Mouse (Mus musculus) retina, postnatal 1 day (tissue): ENCODE measurements at regions not wholly inside any gene's neighbourhood (a gene's known extent, or its start where the extent isn't known, plus 50 kb on each side); places are given as distances from the start of the nearest gene placed in this dataset.
A peak's percentile ranks its signal among the peaks of the same experiment; 100 is the strongest.

Source experiments
- DNase-seq: peaks from one replicate; pipeline ENCODE4 v3.0.0-alpha.2; 2012

GRCm38 (mm10) chr17:51526881-51527280 is 306.2 kb downstream of the Satb1 start:
- no peak for DNase-seq

DNA sequence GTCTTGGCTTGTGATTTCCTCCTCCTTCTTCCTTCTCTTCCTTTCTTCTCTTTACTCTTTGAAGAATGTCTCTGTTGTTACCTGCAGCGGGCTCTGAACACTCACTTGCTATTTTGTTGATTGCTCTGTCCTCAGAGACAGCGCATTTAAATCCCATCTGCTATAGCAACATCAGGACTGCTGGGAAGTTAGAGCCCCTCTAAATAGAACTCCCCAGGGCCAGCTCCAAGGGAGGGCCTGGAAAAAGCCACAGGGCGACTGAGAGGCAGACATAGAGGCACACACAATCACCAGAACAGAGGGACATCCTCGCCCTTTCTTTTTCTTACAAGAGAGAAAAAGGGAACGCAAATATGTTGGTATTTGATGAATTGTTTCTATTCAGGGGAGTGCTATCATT is 306.6 kb downstream of the Satb1 start:
- DNase-seq = no peak

- DNase-seq = no peak
Measured at GRCm38 (mm10) chr17:51526021-51526420, 307.1 kb downstream of the Satb1 start.

GRCm38 (mm10) chr17:51525219-51525618 is 307.9 kb downstream of the Satb1 start:
- DNase-seq = no peak

- DNase-seq = no peak
Measured at GRCm38 (mm10) chr17:51511917-51512316, 321.2 kb downstream of the Satb1 start.

DNA sequence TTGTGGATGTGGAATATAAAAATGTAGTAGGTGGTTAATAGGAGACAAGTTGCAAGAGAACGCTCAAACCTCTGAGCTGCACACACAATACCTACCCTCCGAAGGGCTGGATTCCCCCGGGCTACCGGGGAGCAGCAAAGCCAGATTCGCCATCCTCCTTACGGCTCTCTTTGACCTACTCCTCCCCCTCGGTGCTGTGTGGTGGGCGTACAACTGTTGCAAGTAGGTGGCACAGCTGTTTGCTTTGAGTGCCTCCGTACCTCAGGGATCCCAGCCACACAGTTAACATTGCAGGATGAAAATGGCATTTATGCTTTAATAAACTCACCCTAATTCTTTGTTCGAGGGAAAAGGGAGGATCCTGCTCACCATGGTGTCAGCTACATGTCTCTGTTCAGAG is 321.6 kb upstream of the Tbc1d5 start:
- no peak for DNase-seq

- no peak for DNase-seq
Measured at GRCm38 (mm10) chr17:51499541-51499940, 320.4 kb upstream of the Tbc1d5 start.

- DNase-seq = no peak
Measured at GRCm38 (mm10) chr17:51495038-51495437, 315.9 kb upstream of the Tbc1d5 start.

- DNase-seq = no peak
Measured at GRCm38 (mm10) chr17:51489386-51489785, 310.2 kb upstream of the Tbc1d5 start.

- DNase-seq = no peak
Measured at GRCm38 (mm10) chr17:51487918-51488445, 308.8 kb upstream of the Tbc1d5 start.

GRCm38 (mm10) chr17:51477810-51478209 is 298.7 kb upstream of the Tbc1d5 start:
- peak; percentile 23 for DNase-seq

GRCm38 (mm10) chr17:51477404-51477803 is 298.3 kb upstream of the Tbc1d5 start:
- DNase-seq = no peak

GRCm38 (mm10) chr17:51462137-51462880 is 283.2 kb upstream of the Tbc1d5 start:
- DNase-seq = no peak

GRCm38 (mm10) chr17:51461248-51461647 is 282.1 kb upstream of the Tbc1d5 start:
- DNase-seq = peak; percentile 28

DNA sequence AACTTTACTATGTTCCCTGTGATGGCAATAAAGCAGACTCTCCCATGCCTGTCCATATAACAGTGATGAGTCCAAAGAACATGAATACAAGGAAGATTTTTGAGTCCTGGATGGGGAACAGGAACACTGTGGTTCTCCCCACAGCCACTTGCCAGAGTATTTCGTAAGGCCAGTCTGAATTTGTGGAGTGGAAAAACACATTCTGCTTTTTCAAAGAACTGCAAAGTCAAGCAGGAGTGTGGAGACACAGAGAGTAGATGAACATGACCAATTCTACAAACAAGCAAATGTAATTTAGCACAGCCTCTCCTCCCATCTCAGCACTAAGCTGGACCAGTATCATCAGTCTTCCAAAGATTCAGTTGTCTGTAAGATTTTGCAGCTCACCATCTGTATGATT is 280.0 kb upstream of the Tbc1d5 start:
- DNase-seq = no peak

- DNase-seq = no peak
Measured at GRCm38 (mm10) chr17:51415746-51416145, 236.6 kb upstream of the Tbc1d5 start.

DNA sequence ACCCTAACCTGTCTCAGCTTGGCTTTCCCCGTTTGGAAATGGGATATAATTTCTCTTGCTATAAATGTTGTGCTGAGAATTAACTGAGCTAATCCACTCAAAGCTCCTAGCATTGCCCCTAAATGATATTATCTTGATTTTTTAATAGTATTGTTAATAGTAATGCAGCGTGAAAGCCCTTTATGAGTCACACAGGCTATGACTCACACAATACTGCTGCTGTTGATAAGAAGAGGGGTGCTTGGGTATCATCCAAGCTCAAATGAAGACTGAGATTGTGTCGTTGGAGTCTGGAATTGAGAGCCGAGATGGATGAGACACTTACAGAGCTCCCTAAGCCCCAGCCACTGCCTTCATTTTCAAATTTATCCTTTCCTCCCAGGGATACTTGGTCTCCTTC is 235.2 kb upstream of the Tbc1d5 start:
- DNase-seq = no peak

DNA sequence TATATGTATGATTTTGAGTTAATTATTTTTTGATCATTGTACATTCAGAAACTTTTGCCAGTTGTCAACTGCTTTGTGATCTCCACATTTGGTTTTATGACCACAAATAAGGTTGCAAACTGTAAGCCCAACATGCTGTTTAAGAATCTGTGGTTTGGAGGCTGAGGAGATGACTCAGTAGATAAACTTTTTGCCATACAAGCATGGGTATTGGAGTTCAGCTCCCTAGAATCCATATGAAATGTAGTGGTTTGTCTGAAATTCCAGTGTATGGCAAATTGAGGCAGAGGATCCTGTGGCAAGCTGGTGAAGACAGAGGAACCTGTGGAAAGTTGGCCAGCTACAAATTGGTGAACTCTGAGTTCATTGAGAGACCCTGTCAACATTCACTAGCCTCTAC is 234.6 kb upstream of the Tbc1d5 start:
- DNase-seq = no peak

DNA sequence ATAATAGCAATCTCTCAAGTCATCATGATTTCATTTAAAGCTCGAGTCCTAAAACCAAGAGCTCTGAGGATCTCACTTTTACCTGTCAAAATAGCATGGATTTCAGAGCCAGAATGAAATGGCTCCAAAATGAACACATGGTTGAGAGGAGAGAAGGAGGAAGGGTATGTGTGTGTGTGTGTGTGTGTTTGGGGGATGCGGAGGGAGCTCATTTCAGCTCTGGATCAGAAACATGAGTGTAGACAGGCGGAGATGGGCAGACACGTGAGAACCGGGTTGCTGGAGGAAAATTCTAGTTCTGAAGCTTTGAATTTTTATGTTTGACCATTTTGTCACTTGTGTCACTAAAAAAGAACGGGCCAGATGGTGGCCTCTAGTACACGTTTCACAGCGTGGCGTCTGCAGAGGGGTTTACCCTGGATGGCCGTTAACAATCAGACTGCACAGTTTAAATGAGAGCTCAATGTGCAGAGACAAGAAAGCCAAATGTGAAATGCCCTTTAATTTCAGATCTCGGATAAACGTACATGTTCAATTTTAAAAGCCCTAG is 232.5 kb upstream of the Tbc1d5 start:
- DNase-seq = no peak

GRCm38 (mm10) chr17:51408894-51409293 is 229.7 kb upstream of the Tbc1d5 start:
- no peak for DNase-seq

GRCm38 (mm10) chr17:51408367-51408766 is 229.2 kb upstream of the Tbc1d5 start:
- DNase-seq = no peak

DNA sequence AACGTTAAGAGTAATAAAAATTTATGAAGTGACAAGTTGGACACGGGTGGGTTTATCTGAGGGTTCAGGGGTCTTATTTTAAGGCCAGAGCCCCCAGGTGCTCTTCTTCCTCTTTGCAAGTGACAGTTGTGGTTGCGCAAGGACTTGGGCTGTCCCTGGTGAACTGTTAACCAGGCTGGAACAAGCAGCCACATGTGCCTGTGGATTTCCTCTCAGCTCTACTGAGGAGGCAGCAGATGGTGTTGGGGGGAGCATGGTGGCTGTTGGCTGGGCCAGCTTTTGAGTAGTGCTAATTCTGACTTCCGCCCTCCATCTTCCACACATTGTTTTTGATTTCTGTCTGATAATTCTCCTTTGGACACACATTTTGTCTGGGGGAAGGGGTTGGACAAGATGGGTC is 227.9 kb upstream of the Tbc1d5 start:
- DNase-seq = no peak

- DNase-seq = no peak
Measured at GRCm38 (mm10) chr17:51405059-51405458, 225.9 kb upstream of the Tbc1d5 start.

GRCm38 (mm10) chr17:51397973-51398372 is 218.8 kb upstream of the Tbc1d5 start:
- DNase-seq = no peak

- peak; percentile 47 for DNase-seq
Measured at GRCm38 (mm10) chr17:51393771-51394221, 214.6 kb upstream of the Tbc1d5 start.
